Mouse (Mus musculus): ENCODE measurements at regions not wholly inside any gene's neighbourhood (a gene's known extent, or its start where the extent isn't known, plus 50 kb on each side); places are given as distances from the start of the nearest gene placed in this dataset.

- no peak for DNase-seq (ENCODE audit: low spot score in 2 of 2)
Observed at GRCm38 (mm10) chr1:34739621-34740020, 103.2 kb downstream of the Fam168b start.

GRCm38 (mm10) chr1:34740891-34741290 is 102.0 kb downstream of the Fam168b start:
- no peak for DNase-seq (ENCODE audit: low spot score in 2 of 2)

- no peak for DNase-seq (ENCODE audit: low spot score in 2 of 2)
Observed at GRCm38 (mm10) chr1:34742234-34742633, 100.6 kb downstream of the Fam168b start.

GRCm38 (mm10) chr1:34745881-34746280 is 97.0 kb downstream of the Fam168b start:
- DNase-seq (ENCODE audit: low spot score in 2 of 2) = no peak

- DNase-seq (ENCODE audit: low spot score in 2 of 2) = peak; percentile 33 to 45
Observed at GRCm38 (mm10) chr1:34749161-34750040, 93.5 kb downstream of the Fam168b start.

GRCm38 (mm10) chr1:34750061-34751054 is 92.5 kb downstream of the Fam168b start:
- DNase-seq (ENCODE audit: low spot score in 2 of 2) = peak in 1 of 2 experiments; percentile 25

- DNase-seq (ENCODE audit: low spot score in 2 of 2) = no peak
Observed at GRCm38 (mm10) chr1:34751128-34751527, 91.7 kb downstream of the Fam168b start.

- DNase-seq (ENCODE audit: low spot score in 2 of 2) = peak; percentile 45 to 50
Observed at GRCm38 (mm10) chr1:34753581-34753980, 89.3 kb downstream of the Fam168b start.

- no peak for DNase-seq (ENCODE audit: low spot score in 2 of 2)
Observed at GRCm38 (mm10) chr1:34760547-34760946, 82.3 kb downstream of the Fam168b start.

GRCm38 (mm10) chr1:34761436-34761835 is 81.4 kb downstream of the Fam168b start:
- DNase-seq (ENCODE audit: low spot score in 2 of 2) = no peak

GRCm38 (mm10) chr1:34761870-34762269 is 81.0 kb downstream of the Fam168b start:
- no peak for DNase-seq (ENCODE audit: low spot score in 2 of 2)
